Mouse (Mus musculus) hindbrain, embryonic 16.5 days (tissue): ENCODE data around the gene Mest. TPM values are rescaled to one million over a fixed set of nuclear protein-coding genes. Genes with fewer than 3 reads are reported as not detected.

Experiments
- ATAC-seq: fragments of 200-750 bp; cut with Nextera tagmentation; 2 replicates; pipeline ENCODE4 v1.8.0; 2017; ENCODE audit warnings: moderate TSS enrichment, moderate library complexity
- H3K27ac ChIP-seq: fragments of 300-500 bp; sonication (generic); 2 replicates; pipeline ENCODE4 v1.5.1; 2014; ENCODE audit warnings: low read depth, mild to moderate bottlenecking, control low read depth, low read length, moderate library complexity
- H3K27me3 ChIP-seq: fragments of 300-500 bp; sonication (generic); replicated peaks from 2 replicates; pipeline ENCODE4 v1.6.1; 2014; ENCODE audit warnings: low read length; ENCODE audit not compliant: control insufficient read depth, insufficient read depth
- H3K36me3 ChIP-seq: fragments of 300-500 bp; sonication (generic); 2 replicates; pipeline ENCODE4 v1.6.1; 2014; ENCODE audit warnings: mild to moderate bottlenecking, low read length, moderate library complexity, mixed read lengths; ENCODE audit not compliant: control insufficient read depth, insufficient read depth
- H3K4me1 ChIP-seq: fragments of 300-500 bp; sonication (generic); 2 replicates; pipeline ENCODE4 v1.6.1; 2014; ENCODE audit warnings: low read depth, low read length; ENCODE audit not compliant: control insufficient read depth, insufficient read depth
- H3K4me2 ChIP-seq: fragments of 300-500 bp; sonication (generic); 2 replicates; pipeline ENCODE4 v1.6.1; 2014; ENCODE audit warnings: mild to moderate bottlenecking, low read length, control low read depth, moderate library complexity
- H3K4me3 ChIP-seq: fragments of 300-500 bp; sonication (generic); 2 replicates; pipeline ENCODE4 v1.5.1; 2014; ENCODE audit warnings: mild to moderate bottlenecking, low read length, control low read depth, moderate library complexity
- H3K9ac ChIP-seq: fragments of 300-500 bp; sonication (generic); 2 replicates; pipeline ENCODE4 v1.6.1; 2014; ENCODE audit warnings: low read depth, mild to moderate bottlenecking, control low read depth, low read length, moderate library complexity
- H3K9me3 ChIP-seq: fragments of 300-500 bp; sonication (generic); 2 replicates; pipeline ENCODE4 v1.6.1; 2014; ENCODE audit warnings: mild to moderate bottlenecking, low read length, moderate library complexity; ENCODE audit not compliant: control insufficient read depth
- WGBS: fragments of 180-500 bp; shearing (Covaris S2); extraction: QIAGEN DNeasy Blood & Tissue Kit; methylation state at CpG from one replicate; pipeline ENCODE4 v1.1.7; 2014; 5-methylcytosine and 5-hydroxymethylcytosine counted together
- polyA plus RNA-seq: library from polyadenylated mRNA; unstranded; fragments of >200 nt; fragmentation: Nextera tagmentation; extraction: Ambion mirVana; gene quantifications from 2 replicates; pipeline ENCODE4 v1.2.1, GENCODE M21; 2015

The Mest gene
- 303 and 331 TPM in 2 replicates for polyA plus RNA-seq

- 70% methylated on average over 7 of the region's 7 CpGs for WGBS
- no peaks in the 10 kb centered on the region for H3K27me3 ChIP-seq
- no peaks in the 10 kb centered on the region for H3K9me3 ChIP-seq
- H3K27ac ChIP-seq = peak within 1 kb of the TSS; percentile 54
- H3K4me3 ChIP-seq = no peak within 1 kb of the TSS
- no peak for ATAC-seq
- no peaks in the 10 kb centered on the region for H3K36me3 ChIP-seq
- H3K4me1 ChIP-seq = peaks cover 2% of the 10 kb centered on the region; the same call in 1 of the 2 replicates
- H3K9ac ChIP-seq = no peak within 1 kb of the TSS
- H3K4me2 ChIP-seq = no peak within 1 kb of the TSS
Measured at GRCm38 (mm10) chr6:30723331-30723730, at the start of gene Mest. Gene Mest (plus strand): TSS chr6:30723547.

- ATAC-seq = 0 out of 2 replicates have a peak, but pooled peaks have one; percentile 53
- Histone ChIP-seq H3K4me3 (no peak overlapping the region), H3K4me1 (peaks cover 29% of the 10 kb centered on the region), H3K27me3 (no peaks in the 10 kb centered on the region), H3K4me2 (peak overlapping the region; percentile 46), H3K36me3 (no peaks in the 10 kb centered on the region), H3K27ac (peak overlapping the region; percentile 90), H3K9me3 (no peaks in the 10 kb centered on the region), H3K9ac (peak overlapping the region; percentile 45; the same call in 1 of the 2 replicates)
- 17% methylated on average over 14 of the region's 14 CpGs for WGBS
Measured at GRCm38 (mm10) chr6:30673764-30674561, 49.4 kb upstream of the Mest start.

GRCm38 (mm10) chr6:30674714-30675280, 48.5 kb upstream of the Mest start:
- Histone ChIP-seq H3K4me1 (peaks cover 33% of the 10 kb centered on the region), H3K36me3 (no peaks in the 10 kb centered on the region), H3K27ac (peak overlapping the region; percentile 90), H3K4me2 (peak overlapping the region; percentile 46), H3K4me3 (no peak overlapping the region), H3K27me3 (no peaks in the 10 kb centered on the region), H3K9ac (peak overlapping the region; percentile 57), H3K9me3 (no peaks in the 10 kb centered on the region)
- WGBS = 25% methylated on average over 9 of the region's 9 CpGs
- ATAC-seq = peak; percentile 46

GRCm38 (mm10) chr6:30675281-30675771, 48.0 kb upstream of the Mest start:
- H3K9ac ChIP-seq = peak overlapping the region; percentile 57
- peak overlapping the region; percentile 46 for H3K4me2 ChIP-seq
- no peaks in the 10 kb centered on the region for H3K36me3 ChIP-seq
- H3K27me3 ChIP-seq = no peaks in the 10 kb centered on the region
- peaks cover 33% of the 10 kb centered on the region for H3K4me1 ChIP-seq
- WGBS = 6% methylated on average over 11 of the region's 11 CpGs
- no peak overlapping the region for H3K4me3 ChIP-seq
- peak; percentile 67 for ATAC-seq
- peak overlapping the region; percentile 90 for H3K27ac ChIP-seq
- H3K9me3 ChIP-seq = no peaks in the 10 kb centered on the region

- Histone ChIP-seq H3K27me3 (no peaks in the 10 kb centered on the region), H3K4me2 (no peak overlapping the region), H3K9me3 (no peaks in the 10 kb centered on the region), H3K27ac (no peak overlapping the region), H3K4me3 (no peak overlapping the region), H3K4me1 (peaks cover 33% of the 10 kb centered on the region), H3K9ac (no peak overlapping the region), H3K36me3 (no peaks in the 10 kb centered on the region)
- WGBS = 84% methylated on average over 6 of the region's 6 CpGs
- no peak for ATAC-seq
Measured at GRCm38 (mm10) chr6:30676506-30676905, 46.8 kb upstream of the Mest start.

- H3K27me3 ChIP-seq = no peaks in the 10 kb centered on the region
- H3K27ac ChIP-seq = no peak overlapping the region
- no peak overlapping the region for H3K4me3 ChIP-seq
- no peak overlapping the region for H3K9ac ChIP-seq
- H3K9me3 ChIP-seq = no peaks in the 10 kb centered on the region
- H3K4me2 ChIP-seq = no peak overlapping the region
- no peaks in the 10 kb centered on the region for H3K36me3 ChIP-seq
- WGBS = 82% methylated on average over 9 of the region's 9 CpGs
- no peak for ATAC-seq
- H3K4me1 ChIP-seq = peaks cover 36% of the 10 kb centered on the region
Measured at GRCm38 (mm10) chr6:30677591-30677990, 45.8 kb upstream of the Mest start.

GRCm38 (mm10) chr6:30678482-30678881, 44.9 kb upstream of the Mest start:
- no peak overlapping the region for H3K4me3 ChIP-seq
- H3K4me2 ChIP-seq = no peak overlapping the region
- WGBS = 15% methylated on average over 6 of the region's 6 CpGs
- 0 out of 2 replicates have a peak overlapping the region, but pooled peaks have one; percentile 37 for H3K27ac ChIP-seq
- peaks cover 35% of the 10 kb centered on the region for H3K4me1 ChIP-seq
- H3K36me3 ChIP-seq = no peaks in the 10 kb centered on the region
- no peaks in the 10 kb centered on the region for H3K9me3 ChIP-seq
- H3K27me3 ChIP-seq = no peaks in the 10 kb centered on the region
- no peak overlapping the region for H3K9ac ChIP-seq
- peak; percentile 76 for ATAC-seq

- Histone ChIP-seq H3K9ac (peak overlapping the region; percentile 3; the same call in 1 of the 2 replicates), H3K4me2 (no peak overlapping the region), H3K4me1 (peaks cover 26% of the 10 kb centered on the region)
Measured at GRCm38 (mm10) chr6:30679567-30679966, 43.8 kb upstream of the Mest start.

GRCm38 (mm10) chr6:30680442-30680841, 42.9 kb upstream of the Mest start:
- Histone ChIP-seq H3K27ac (no peak overlapping the region), H3K9ac (no peak overlapping the region), H3K27me3 (no peaks in the 10 kb centered on the region), H3K4me3 (no peak overlapping the region), H3K4me2 (no peak overlapping the region), H3K36me3 (no peaks in the 10 kb centered on the region), H3K4me1 (peaks cover 18% of the 10 kb centered on the region), H3K9me3 (no peaks in the 10 kb centered on the region)
- ATAC-seq = no peak
- 81% methylated on average over 7 of the region's 7 CpGs for WGBS

More at GRCm38 (mm10) chr6:30679567-30679966, 43.8 kb upstream of the Mest start:
- no peaks in the 10 kb centered on the region for H3K27me3 ChIP-seq
- 63% methylated on average over 5 of the region's 5 CpGs for WGBS
- no peak overlapping the region for H3K27ac ChIP-seq
- ATAC-seq = no peak
- no peak overlapping the region for H3K4me3 ChIP-seq
- H3K9me3 ChIP-seq = no peaks in the 10 kb centered on the region
- no peaks in the 10 kb centered on the region for H3K36me3 ChIP-seq
